In genomic region chr14:55542268-55542667, GRCm38 (mm10) we compare ENCODE assay signal across 27 mouse cellular contexts. TPM values are rescaled to one million over a fixed set of nuclear protein-coding genes. Genes with fewer than 3 reads are reported as not detected.
DNase-seq lines count a peak whose midpoint lies in the region; ATAC-seq lines count a peak whose summit lies in the region.
"Had no signal": no experiment of that assay in that cellular context is flagged by ENCODE, and none has a peak within 500 bp of the region (broad histone marks: within the 10 kb centered on the region; RNA-seq: fewer than 3 reads in every experiment).

No protein-coding gene starts in this region.

- WGBS in liver, embryonic 12.5 days (ENCODE audit: insufficient replicate concordance), result 87% methylated on average over 12 of the region's 12 CpGs

- H3K9me3 ChIP-seq in erythroblast, embryonic 14.5 days (ENCODE audit: control insufficient read depth, low read length), result no peaks in the 10 kb centered on the region
- no peaks in the 10 kb centered on the region for H3K9me3 ChIP-seq in liver, embryonic 12.5 days (replicated peaks)
- H3K9me3 ChIP-seq: embryonic facial prominence, embryonic 15.5 days; heart, embryonic 15.5 days; intestine, embryonic 15.5 days; limb, embryonic 15.5 days; midbrain, embryonic 12.5 days had no signal

- H3K36me3 ChIP-seq in erythroblast, embryonic 14.5 days (ENCODE audit: control insufficient read depth), result peaks cover 56% of the 10 kb centered on the region
- peaks cover 50% of the 10 kb centered on the region for H3K36me3 ChIP-seq in liver, embryonic 12.5 days

- no peak for ATAC-seq in liver, embryonic 12.5 days
- ATAC-seq in megakaryocyte progenitor cell, adult 5-6 weeks (replicated peaks; ENCODE audit: poor library complexity), result peak; percentile 49
- ATAC-seq: activated CD4-positive, CD25-positive, alpha-beta regulatory T cell, adult 4 months; hindbrain, embryonic 16.5 days; intestine, embryonic 15.5 days had no signal

- H3K9ac ChIP-seq in liver, embryonic 12.5 days, result 0 out of 2 replicates have a peak overlapping the region, but pooled peaks have one; percentile 87
- H3K9ac ChIP-seq: embryonic facial prominence, embryonic 15.5 days; heart, embryonic 15.5 days; intestine, embryonic 15.5 days; limb, embryonic 15.5 days; midbrain, embryonic 12.5 days had no signal

- DNase-seq in spleen, postnatal 4 days (ENCODE audit: low spot score in 2 of 2), result peak; percentile 75 to 82
- no peak for DNase-seq in adrenal gland, postnatal 14 days
- no peak for DNase-seq in layer of hippocampus, postnatal 36 days
- no peak for DNase-seq in embryo, embryonic 10 days (ENCODE audit: low spot score)
- DNase-seq: adrenal gland, adult 8-10 months; cerebellum, adult 8-10 months; cerebellum, postnatal 36 days; gastrocnemius, postnatal 25 days; heart, postnatal 4 days; kidney, adult 8-10 months; kidney, postnatal 10 days; left cerebral cortex, postnatal 4 days; right cerebral cortex, postnatal 25 days; thymus, postnatal 25 days had no signal

- peak overlapping the region; percentile 7; the same call in 1 of the 2 replicates for H3K27ac ChIP-seq in liver, embryonic 12.5 days
- H3K27ac ChIP-seq: heart, embryonic 15.5 days; intestine, embryonic 15.5 days; midbrain, embryonic 12.5 days had no signal

- H3K4me3 ChIP-seq in erythroblast, embryonic 14.5 days (replicated peaks), result peak overlapping the region; percentile 5
- H3K4me3 ChIP-seq in liver, embryonic 12.5 days, result no peak overlapping the region
- H3K4me3 ChIP-seq: embryonic facial prominence, embryonic 15.5 days; heart, embryonic 15.5 days; limb, embryonic 15.5 days; midbrain, embryonic 12.5 days had no signal

- peaks cover 46% of the 10 kb centered on the region for H3K4me1 ChIP-seq in erythroblast, embryonic 14.5 days (ENCODE audit: control insufficient read depth)
- H3K4me1 ChIP-seq in liver, embryonic 12.5 days, result peaks cover 41% of the 10 kb centered on the region

- H3K27me3 ChIP-seq in erythroblast, embryonic 14.5 days (ENCODE audit: control insufficient read depth), result no peaks in the 10 kb centered on the region
- H3K27me3 ChIP-seq in liver, embryonic 12.5 days (replicated peaks), result 0 out of 2 replicates have a peak, but pooled peaks cover 4% of the 10 kb centered on the region
- H3K27me3 ChIP-seq: embryonic facial prominence, embryonic 15.5 days; heart, embryonic 15.5 days; intestine, embryonic 15.5 days; limb, embryonic 15.5 days had no signal

- H3K4me2 ChIP-seq in liver, embryonic 12.5 days, result peak overlapping the region; percentile 89
- H3K4me2 ChIP-seq: midbrain, embryonic 12.5 days had no signal

RNA-seq across cellular contexts. Expression of gene Pck2, which starts 2.2 kb away (rescaled TPM):
- polyA plus RNA-seq in erythroblast, embryonic 14.5 days (2012), result 6.1 and 9.3 TPM in 2 replicates
- 35.5 and 37.4 TPM in 2 replicates for polyA plus RNA-seq in liver, embryonic 12.5 days (2016; fragmentation: Nextera tagmentation; extraction: Ambion mirVana)
- total RNA-seq in megakaryocyte progenitor cell, adult 5-6 weeks (2015), result 17.6 and 18.9 TPM in 2 replicates
- total RNA-seq in megakaryocyte progenitor cell, adult 5-6 weeks (2017), result 32.5 and 44.3 TPM in 2 replicates
- total RNA-seq in adrenal gland, postnatal 14 days (2021), result 35.1 and 42.8 TPM in 2 replicates
- 10 to 100 TPM; 42.6 to 45.8 TPM for total RNA-seq in layer of hippocampus, postnatal 36 days (2021)

RNA-seq across cellular contexts. Expression of gene Nrl, which starts 17.5 kb away (rescaled TPM):
- polyA plus RNA-seq in erythroblast, embryonic 14.5 days (2012), result 0.01 TPM in 1 of 2 replicates, not detected in the other
- polyA plus RNA-seq in liver, embryonic 12.5 days (2016; fragmentation: Nextera tagmentation; extraction: Ambion mirVana), result not detected in 2 replicates
- total RNA-seq in megakaryocyte progenitor cell, adult 5-6 weeks (2015), result not detected in 2 replicates
- not detected in 2 replicates for total RNA-seq in megakaryocyte progenitor cell, adult 5-6 weeks (2017)
- not detected in 2 replicates for total RNA-seq in adrenal gland, postnatal 14 days (2021)
- total RNA-seq in layer of hippocampus, postnatal 36 days (2021), result 1 to 10 TPM; 1.6 to 5.6 TPM
- total RNA-seq: adrenal gland, adult 8-10 months; gastrocnemius, postnatal 25 days; heart, postnatal 4 days had no signal
- polyA plus RNA-seq: C2C12; embryonic facial prominence, embryonic 15.5 days; forebrain, embryonic 11.5 days; heart, embryonic 15.5 days; intestine, embryonic 15.5 days; limb, embryonic 15.5 days; lung, embryonic 16.5 days; midbrain, embryonic 12.5 days had no signal

RNA-seq across cellular contexts. Expression of gene Dcaf11, which starts 17.5 kb away (rescaled TPM):
- polyA plus RNA-seq in erythroblast, embryonic 14.5 days (2012), result 3.5 and 4.3 TPM in 2 replicates
- polyA plus RNA-seq in liver, embryonic 12.5 days (2016; fragmentation: Nextera tagmentation; extraction: Ambion mirVana), result 57.1 and 60.3 TPM in 2 replicates
- 32.6 and 45.9 TPM in 2 replicates for total RNA-seq in megakaryocyte progenitor cell, adult 5-6 weeks (2015)
- 61.1 and 69.1 TPM in 2 replicates for total RNA-seq in megakaryocyte progenitor cell, adult 5-6 weeks (2017)
- 99.9 and 118 TPM in 2 replicates for total RNA-seq in adrenal gland, postnatal 14 days (2021)
- 10 to 100 TPM; 82.5 to 83.2 TPM for total RNA-seq in layer of hippocampus, postnatal 36 days (2021)

RNA-seq across cellular contexts. Expression of gene A730061H03Rik, which starts 17.9 kb away (rescaled TPM):
- not detected in 2 replicates for polyA plus RNA-seq in erythroblast, embryonic 14.5 days (2012)
- polyA plus RNA-seq in liver, embryonic 12.5 days (2016; fragmentation: Nextera tagmentation; extraction: Ambion mirVana), result 1.9 and 2.7 TPM in 2 replicates
- 1.5 and 4.6 TPM in 2 replicates for total RNA-seq in megakaryocyte progenitor cell, adult 5-6 weeks (2015)
- 3.3 and 8.2 TPM in 2 replicates for total RNA-seq in megakaryocyte progenitor cell, adult 5-6 weeks (2017)
- 1.2 TPM in 1 of 2 replicates, not detected in the other for total RNA-seq in adrenal gland, postnatal 14 days (2021)
- 1 to 10 TPM; 1.3 to 1.4 TPM for total RNA-seq in layer of hippocampus, postnatal 36 days (2021)
- total RNA-seq: gastrocnemius, postnatal 25 days; heart, postnatal 4 days; left cerebral cortex, postnatal 4 days had no signal
- polyA plus RNA-seq: activated CD4-positive, CD25-positive, alpha-beta regulatory T cell, adult 4 months; midbrain, embryonic 12.5 days had no signal

RNA-seq across cellular contexts. Expression of gene Cpne6, which starts 32.0 kb away (rescaled TPM):
- not detected in 2 replicates for polyA plus RNA-seq in erythroblast, embryonic 14.5 days (2012)
- 0.13 TPM in 1 of 2 replicates, not detected in the other for polyA plus RNA-seq in liver, embryonic 12.5 days (2016; fragmentation: Nextera tagmentation; extraction: Ambion mirVana)
- not detected in 2 replicates for total RNA-seq in megakaryocyte progenitor cell, adult 5-6 weeks (2015)
- not detected in 2 replicates for total RNA-seq in megakaryocyte progenitor cell, adult 5-6 weeks (2017)
- total RNA-seq in adrenal gland, postnatal 14 days (2021), result 0.45 TPM in 1 of 2 replicates, not detected in the other
- total RNA-seq in layer of hippocampus, postnatal 36 days (2021), result 100 to 1,000 TPM; 696 to 698 TPM
- total RNA-seq: gastrocnemius, postnatal 25 days had no signal
- polyA plus RNA-seq: activated CD4-positive, CD25-positive, alpha-beta regulatory T cell, adult 4 months; C2C12 had no signal

Comparison
In these comparisons a context has a peak if more than half of its experiments do, and no peak if none do; other contexts are left out.
1. DNase-seq: peak in spleen, postnatal 4 days (2 of 2); none in adrenal gland, postnatal 14 days (single experiment), layer of hippocampus, postnatal 36 days (0 of 2) and embryo, embryonic 10 days (single experiment).